Mouse (Mus musculus): ENCODE measurements around the gene Pth.

Pth gene

DNA sequence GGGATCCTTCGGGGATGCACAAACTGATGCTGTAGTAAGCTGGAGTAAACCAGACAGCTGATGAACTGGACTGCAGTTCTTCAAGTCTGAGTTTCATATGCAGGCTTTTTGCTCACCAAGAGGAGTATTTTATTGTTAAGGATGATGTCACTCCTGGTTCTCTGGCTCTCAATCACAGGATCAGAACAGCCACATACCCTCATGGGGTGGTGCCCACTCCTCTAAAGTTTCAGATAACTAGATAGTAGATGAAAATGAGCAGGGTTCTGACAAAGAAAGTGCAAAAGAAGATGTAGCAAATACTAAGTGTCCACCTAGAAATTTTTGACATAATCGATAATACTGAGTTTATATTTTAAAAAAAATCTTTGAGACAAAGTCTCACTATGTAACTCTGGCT, at the start of gene Pth:
Gene Pth (minus strand): TSS at position 101 of the 400 bp plus-strand sequence.
- in situ Hi-C loops (cut with MboI, MseI) = loop anchor here in 1 of 2 experiments (5.0 kb wide), 1 partner anchor 54 kb away; no protein-coding TSS in a partner anchor

DNA sequence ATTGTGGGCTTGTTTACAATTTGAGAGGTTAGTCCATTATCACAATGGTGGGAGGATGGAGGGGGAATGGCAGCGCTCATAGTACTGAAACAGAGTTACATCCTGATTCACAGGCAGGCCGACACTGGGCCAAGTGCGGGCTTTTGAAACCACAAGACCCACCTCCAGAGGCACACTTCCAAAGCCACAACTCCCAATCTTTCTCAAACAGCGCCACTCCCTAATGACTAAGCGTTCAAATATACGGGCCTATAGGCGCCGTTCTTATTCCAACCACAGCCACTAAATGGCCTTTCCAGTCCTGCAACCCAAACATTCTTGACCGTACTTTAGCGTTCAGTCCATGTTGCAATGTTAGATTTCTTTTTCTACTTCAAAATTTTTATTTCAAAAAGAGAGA, 47.9 kb upstream of the Pth start:
- in situ Hi-C loops (cut with MboI, MseI) = no loop called here

DNA sequence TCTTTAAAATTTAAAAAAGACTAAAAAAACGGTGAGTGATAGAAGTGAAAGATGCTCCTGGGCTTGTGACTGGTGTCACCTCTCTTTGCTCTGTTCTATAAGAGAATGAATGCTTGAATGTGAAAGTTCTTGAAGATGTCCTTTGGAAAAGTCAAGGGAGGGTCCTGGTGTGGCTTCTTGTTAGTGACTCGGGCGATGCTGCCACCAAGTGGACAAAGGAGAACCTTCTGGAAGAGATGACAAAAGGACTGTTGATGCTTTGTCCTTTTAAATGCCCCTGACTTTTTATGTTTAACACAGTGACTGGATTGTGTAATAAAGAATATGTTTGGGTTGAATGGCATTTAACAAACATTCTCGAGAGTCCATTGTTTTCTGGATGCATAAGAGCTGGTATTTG, 45.9 kb upstream of the Pth start:
- in situ Hi-C loops (cut with MboI, MseI) = no loop called here

DNA sequence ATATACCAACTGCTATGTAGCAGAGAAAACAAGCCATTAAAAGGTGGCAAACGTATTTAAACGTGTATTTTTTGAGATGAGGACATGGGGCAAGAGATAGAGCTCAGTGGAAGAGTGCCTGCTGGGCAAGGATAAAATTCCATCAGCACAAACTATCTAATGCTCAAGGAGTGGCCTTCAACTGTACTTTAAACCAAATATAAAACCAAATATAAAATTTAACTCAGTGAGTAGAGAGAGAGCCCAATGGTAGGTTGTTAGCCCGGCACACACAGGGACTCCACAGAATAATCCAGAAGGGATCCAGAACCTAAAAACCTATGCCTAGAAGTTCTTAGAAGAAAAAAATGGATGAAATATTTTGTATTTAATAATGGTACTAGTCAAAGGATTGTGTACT, 45.1 kb upstream of the Pth start:
- in situ Hi-C loops (cut with MboI, MseI) = no loop called here

DNA sequence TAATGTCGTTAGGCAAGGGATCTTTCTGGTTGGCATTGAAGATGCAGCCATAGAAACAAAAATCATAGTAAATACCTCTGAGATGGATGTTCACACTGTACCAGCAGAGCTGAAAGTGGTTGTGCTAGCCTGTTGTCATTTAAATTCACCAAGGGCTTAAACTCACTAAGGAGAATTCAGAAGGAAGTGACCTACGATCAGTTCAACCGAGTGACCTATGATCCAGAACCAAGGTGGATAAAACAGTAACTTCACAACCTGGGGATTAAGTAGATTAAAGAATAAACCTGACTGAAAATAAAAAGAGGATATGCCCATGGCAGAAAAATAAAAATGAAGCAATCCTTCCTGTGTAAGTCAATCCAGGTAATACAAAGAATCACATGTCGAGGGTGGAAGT, 44.5 kb upstream of the Pth start:
- in situ Hi-C loops (cut with MboI, MseI) = no loop called here

DNA sequence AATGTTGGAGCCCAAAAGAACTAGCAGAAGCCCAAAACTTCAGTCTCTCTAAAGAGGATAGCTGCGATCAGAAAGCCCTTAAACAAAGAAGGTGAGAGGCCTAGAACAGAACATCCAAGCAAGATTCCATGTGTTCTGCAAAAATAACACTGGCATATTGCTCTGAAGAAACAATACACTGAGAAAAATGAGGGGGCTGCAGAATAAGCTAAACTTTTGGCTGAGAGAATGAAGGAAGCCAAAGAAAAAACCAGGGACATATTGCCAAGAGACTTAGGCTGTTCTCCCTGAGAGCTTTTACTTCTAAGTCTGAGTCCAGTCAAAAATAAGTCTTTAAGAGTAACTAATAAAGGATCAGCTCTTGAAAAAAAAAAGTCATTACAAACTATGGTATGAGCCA, 32.4 kb upstream of the Pth start:
- in situ Hi-C loops (cut with MboI, MseI) = loop anchor here in 1 of 2 experiments (5.0 kb wide), 1 partner anchor 93 kb away; no protein-coding TSS in a partner anchor

DNA sequence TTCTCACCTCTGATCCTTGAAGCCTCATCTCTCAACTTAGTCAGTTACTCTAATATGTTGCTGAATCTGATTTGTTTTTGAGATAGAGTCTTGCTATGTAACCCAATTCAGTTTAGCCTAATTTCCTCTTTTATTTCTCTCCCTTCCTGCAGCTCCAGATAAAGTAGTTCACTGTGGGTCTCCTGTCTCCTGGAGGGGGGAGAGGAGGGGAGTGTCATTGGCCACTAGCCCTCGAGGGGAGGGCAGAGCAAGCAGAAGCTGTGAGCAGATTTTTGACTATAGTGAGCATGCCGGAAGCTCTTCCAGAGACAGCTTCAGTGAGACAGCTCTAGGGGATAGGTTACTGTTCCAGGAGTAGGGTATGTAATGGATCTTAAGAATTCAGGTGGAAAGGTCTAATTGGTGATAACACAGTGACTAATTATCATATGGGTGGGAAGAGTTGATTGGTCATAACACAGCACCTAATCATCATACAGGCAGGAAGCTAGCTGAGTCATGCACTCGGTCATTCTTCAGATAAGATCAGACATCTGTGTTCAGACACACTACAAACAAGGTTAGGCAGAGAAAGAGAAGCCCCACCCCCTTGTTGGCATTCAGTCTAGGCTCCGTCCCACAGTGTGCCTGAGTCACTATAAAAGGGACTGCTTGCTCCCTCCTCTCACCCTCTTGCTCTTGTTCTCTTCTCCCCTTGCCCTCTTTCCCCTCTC, 30.9 kb upstream of the Pth start:
- in situ Hi-C loops (cut with MboI, MseI) = no loop called here

DNA sequence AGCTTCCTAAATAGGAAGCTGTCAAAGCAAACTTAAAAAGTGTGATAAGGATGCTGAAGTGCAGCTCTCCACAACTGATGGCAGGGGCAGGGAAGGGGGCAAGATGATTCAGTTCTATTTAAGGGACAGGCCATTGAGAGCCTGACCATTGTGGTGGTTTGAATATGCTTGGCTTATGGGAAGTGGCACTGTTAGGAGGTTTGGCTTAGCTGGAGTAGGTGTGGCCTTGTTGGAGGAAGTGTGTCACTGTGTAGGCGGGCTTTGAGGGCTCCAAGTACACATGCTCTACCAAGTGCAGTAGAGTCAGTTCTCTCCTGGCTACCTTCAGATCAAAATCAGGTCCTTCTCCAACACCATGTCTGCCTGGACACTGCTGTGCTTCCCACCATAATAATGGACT, 28.2 kb upstream of the Pth start:
- in situ Hi-C loops (cut with MboI, MseI) = no loop called here

DNA sequence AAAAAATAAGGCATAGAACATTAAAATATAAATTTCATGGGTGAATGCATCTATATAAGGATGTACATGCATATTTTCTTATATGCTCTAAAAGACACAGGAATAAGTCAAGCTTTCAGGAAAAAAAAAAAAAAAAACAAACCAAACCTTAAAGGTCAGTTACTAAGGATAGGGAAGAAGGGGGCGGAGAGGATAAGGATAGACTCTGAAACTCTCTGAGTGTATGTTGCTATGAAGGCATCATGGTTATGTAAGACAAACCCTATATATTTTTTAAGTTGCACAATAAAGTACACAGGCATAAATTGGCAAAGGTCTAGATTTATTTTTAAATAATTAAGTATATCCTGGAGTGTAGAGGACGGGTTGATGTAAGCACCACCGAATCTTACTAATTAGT, 26.9 kb upstream of the Pth start:
- in situ Hi-C loops (cut with MboI, MseI) = no loop called here

DNA sequence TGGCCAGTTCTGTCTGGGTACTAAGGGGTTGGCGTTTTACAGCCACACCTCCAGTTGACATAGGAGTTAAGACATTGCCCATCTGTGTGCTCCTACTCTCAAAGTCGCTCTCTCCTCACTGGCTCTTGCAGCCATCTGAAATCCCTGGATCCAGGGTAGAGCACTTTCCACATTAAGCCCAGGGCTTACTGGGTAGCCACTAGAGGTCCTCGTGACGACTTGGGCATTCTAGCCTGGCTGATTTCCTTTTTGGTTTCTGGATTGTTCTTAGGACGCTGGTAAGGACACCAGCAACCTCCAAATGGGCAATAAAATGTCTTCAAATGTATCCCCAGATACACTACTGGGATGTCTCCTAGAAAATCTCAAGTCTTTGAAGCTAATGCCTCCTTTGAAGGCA, 20.3 kb upstream of the Pth start:
- in situ Hi-C loops (cut with MboI, MseI) = no loop called here

DNA sequence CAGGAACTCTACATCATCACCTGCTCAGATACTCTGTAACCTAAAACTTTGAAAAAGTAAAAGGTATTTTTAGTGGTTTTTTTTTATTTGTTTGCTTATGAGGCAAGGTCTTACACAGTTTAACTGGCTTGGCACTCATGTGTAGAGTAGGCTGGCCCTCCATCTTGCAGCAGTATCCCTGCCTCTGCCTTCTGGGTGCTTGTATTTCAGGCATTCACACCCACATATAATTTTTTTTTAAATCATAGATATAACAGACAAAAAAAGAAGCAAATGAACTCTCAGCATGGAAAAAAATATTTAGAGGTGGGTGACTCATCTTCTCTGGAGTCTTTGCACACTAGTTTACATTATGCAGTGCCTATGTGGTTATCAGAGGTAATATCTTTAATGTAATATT, 9.7 kb upstream of the Pth start:
- in situ Hi-C loops (cut with MboI, MseI) = loop anchor here in 1 of 2 experiments (10.0 kb wide), 1 partner anchor 1953 kb away; no protein-coding TSS in a partner anchor

DNA sequence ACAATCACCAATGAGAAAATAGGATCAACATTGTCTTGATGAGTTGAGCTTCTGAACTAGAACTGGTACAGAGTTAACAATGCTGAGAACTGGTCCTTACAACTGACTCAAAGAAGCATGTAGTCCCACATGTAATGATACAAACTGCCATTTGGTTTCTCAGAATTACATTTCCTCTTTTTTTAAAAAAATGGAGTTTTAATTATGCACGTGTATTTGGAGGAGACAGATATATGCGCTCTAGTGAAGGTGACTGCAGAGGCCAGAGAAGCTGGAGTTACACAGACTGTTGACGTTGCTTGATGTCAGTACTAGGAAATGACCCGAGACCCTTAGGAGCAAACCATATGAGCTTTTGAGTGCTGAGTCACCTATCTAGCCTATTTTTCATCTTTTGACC, 8.3 kb upstream of the Pth start:
- in situ Hi-C loops (cut with MboI, MseI) = loop anchor here in 1 of 2 experiments (10.0 kb wide), 1 partner anchor 1952 kb away; no protein-coding TSS in a partner anchor

DNA sequence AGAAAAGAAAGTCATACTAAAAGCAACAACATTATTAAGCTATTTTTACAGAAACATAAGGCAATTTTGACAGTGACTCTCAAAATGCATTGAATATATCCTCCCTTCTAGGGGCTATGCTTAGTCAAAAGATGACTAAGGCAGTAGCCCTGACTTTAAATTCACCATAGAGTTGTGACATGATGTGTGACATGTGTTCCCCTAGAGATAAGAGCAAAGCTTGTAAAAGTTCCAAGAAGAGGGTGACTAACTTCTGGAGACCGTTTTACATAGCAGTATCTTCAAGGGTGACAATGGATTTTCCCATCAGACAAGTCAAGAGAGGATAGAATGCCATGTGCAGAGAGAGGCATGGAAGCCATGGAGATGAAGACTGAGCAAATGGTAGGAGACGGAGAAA, 3.2 kb upstream of the Pth start:
- in situ Hi-C loops (cut with MboI, MseI) = loop anchor here in 1 of 2 experiments (10.0 kb wide), 1 partner anchor 1947 kb away; no protein-coding TSS in a partner anchor

DNA sequence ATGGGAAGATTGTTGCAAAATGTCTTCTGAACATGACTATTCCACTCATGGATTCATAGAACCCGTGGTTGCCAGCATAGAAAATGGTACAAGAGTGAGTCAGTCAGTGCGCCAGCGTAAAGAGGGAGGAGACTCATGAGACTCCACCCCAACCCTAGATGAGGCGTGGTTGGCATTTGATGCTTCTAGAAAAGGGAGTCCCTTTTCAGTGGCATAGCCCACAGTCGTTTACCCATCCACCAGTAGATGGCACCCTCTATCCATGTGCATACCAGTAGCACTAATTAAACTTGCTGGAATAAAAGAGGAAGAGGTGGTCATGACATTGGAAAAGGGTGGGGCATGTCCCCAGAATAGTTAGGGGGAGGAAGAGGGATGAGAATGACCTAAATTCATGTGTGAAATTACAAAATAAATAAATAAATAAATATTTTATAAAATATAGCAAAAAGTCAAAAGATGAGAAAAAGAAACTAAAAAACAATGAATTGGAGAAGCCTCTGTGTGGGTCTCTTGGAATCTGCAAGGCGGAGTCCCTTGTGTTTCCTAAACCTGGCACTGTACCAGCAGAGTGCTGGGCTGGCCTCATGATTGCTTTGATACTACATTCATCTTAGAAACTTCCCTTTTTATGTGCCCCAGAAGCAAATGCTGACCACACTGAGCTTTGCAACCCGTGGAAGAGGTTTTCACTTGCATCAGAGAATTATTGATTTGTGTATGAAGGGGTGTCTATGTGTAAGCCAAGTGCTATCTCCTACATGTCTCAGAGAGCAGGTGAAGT, 10.3 kb downstream of the Pth start:
- in situ Hi-C loops (cut with MboI, MseI) = loop anchor here (5.0 to 10.0 kb wide), 3 partner anchors 207 to 637 kb away; no protein-coding TSS in a partner anchor

DNA sequence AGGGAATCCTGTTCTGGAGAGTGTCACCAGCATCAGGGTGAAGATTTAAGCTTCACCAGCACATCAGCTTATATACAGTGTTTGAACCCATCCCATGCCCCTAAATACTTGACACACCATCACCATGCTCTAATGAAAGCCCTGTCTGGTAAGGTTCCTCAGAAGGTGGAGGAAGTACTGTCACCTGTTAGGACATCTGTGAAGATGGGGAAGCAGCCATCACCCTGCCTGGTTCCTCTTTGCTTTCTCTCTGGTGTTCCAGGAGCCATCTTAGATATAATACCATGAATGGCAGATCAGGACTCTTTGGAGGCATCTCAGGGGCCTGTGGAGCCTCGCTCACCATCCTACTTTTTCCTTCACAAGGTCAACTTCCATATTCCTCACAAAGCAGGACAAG, 15.7 kb downstream of the Pth start:
- in situ Hi-C loops (cut with MboI, MseI) = loop anchor here (5.0 to 10.0 kb wide), 4 partner anchors 140 to 642 kb away; partner anchors contain the start of gene Far1 (in 1 of the 2)

DNA sequence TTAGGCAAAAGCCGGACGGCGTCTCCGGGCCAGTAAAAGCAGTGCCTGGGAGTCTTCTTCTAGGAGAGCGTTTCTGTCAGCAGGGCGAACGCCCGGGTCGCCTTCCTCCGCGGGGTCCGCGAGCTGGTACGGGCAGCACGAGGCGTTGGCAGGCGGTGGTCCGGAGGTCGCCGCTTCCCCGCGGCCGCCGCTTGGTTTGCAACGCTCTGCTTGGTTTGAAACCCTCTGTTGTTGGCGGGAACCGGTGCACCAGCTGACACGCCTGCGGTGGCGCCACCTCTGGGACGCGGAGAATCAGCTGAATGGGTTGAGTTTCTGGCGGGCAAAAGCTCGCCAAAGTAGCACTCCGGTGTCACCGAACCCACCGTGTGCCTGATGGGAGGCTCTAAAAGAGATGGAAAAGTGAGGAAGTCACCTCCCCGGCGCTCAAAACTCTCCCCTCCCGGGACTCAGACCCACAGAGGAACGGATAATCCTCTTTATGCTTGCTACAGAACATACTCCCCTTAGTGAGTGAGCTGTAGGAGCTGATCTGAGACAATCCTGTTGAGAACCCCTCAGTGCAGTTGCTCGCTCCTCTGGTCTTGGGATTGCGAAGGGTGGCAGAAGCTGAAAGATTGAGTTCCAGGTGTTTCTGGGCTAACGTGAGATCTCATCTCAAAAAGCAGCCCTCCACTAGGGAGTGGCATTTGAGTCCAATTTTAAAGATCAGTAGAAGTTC, 18.6 kb downstream of the Pth start:
- in situ Hi-C loops (cut with MboI, MseI) = loop anchor here (5.0 to 10.0 kb wide), 4 partner anchors 143 to 645 kb away; partner anchors contain the start of gene Far1 (in 1 of the 2)

DNA sequence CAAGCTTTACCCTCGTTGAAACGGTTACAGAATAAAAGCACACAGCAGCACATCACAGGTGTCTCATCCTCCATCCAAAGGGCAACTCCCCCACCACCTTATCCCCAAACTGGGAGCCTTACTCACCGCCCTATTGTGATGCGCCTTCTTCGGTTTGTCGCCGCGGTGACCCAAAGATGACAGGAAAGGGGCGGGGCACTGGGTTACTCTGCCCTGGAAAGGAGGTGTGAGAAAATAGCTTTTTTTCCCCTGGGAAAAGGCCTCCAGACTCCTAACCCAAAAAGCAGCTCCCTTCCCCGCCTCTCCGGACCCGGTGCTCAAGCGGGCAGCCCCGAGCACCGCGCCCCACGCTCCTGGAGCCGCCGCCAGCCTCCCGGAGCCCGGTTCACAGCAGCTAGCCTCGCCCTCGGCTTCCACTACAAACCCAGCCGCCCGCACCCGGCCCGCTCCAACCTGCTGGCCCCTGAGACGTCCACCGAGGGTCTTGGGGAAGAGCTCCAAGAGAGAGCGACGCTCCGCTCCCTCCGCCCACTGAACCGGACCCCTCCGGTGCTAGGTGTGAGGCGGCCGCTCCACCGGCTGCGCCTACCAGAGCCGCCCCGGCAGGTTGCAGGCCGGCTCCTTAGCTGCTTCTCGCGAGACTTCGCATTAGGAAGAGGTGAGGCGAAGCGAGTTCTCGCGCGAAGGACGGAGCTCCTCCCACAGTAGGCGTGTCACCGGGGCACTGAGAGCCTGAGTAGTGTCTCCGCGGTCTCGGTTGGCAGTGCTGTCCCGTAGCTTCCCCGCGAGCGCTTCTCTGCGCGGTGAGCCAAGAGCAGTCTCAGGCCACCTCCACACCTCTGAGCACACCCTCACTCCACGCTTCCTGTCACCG, 19.4 kb downstream of the Pth start, which contains the start of gene Btbd10:
Gene Btbd10 (minus strand): TSS at position 647 of the 874 bp plus-strand sequence.
- in situ Hi-C loops (cut with MboI, MseI) = no loop called here

DNA sequence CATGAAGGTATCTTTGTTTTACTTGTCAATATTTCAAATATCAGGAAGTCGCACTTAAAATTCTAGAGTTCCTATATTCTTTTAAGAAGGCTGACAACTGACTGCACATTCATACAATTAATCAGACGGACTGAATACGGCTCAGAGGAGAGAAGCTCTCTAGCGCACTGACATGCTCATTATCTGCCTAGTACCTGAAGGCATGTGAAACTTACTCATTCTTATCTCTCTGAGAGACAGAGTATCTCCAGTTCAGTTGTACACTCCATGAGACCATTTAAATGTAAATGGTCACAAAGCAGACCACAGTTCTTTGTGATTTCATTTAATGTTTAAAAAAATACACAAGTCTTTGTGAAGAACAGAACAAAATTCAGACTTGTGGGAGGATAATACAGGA, 20.9 kb downstream of the Pth start:
- in situ Hi-C loops (cut with MboI, MseI) = no loop called here

DNA sequence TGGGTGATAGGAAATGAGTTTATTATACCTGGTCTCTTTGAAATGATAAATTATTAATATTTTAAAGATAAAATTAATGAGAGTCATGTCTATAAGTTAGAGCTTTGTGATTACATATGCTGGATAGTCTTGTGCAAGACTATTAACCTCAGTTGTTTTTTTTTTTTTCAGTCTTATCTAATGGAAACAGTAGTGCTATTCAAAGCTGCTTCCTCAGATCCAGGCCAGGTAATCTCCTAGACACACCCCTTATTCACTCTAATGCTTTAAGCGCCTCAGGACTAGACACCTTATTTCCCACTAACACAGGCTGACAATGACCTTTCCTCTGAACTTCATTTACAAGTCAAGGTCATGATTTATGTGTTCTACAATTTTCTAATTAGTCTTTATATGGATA, 39.3 kb downstream of the Pth start:
- in situ Hi-C loops (cut with MboI, MseI) = no loop called here

DNA sequence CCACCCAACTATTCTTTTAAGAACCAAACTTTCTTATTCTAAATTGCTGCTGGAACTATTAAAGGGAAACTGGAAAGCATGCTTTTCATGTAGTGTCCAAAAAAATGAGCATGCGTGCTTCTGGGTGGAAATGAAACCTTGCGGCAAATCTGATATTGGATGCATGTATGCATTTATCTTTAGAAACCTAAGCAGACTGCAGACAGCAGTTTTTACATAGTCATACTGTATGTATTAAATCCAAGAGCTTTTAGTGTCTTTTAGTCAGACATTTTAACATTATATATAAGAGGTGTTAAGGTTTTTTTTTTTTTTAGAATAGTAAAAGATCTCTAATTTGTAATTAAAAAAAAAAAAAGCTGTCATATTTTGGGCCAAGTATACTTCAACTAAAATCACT, 40.7 kb downstream of the Pth start:
- in situ Hi-C loops (cut with MboI, MseI) = no loop called here

DNA sequence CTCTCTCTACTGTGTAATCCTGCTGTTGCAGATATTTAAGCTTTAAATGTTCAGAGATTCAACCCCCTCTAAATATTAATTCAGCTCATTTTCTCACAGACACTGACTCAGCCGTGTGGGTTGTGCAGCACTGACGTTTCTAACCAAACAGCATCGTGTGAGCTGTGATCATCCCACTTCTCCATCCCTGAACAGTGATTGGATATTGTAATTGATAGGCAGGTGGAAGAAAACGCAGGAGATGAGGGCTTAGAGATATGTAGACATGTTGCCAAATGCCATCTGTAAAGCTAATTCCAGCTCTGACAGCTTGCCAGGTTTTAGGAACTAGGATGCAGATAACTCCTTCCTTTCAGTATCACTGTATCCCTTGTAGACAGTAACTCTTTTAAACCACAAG, 41.1 kb downstream of the Pth start:
- in situ Hi-C loops (cut with MboI, MseI) = no loop called here

Measured in T-helper 17 cell (primary cell).